Mouse (Mus musculus) forebrain, embryonic 11.5 days (tissue): Measurements from ENCODE around the gene Adi1. TPM values are rescaled to one million over a fixed set of nuclear protein-coding genes. Genes with fewer than 3 reads are reported as not detected.
A peak's percentile ranks its signal among the peaks of the same experiment; 100 is the strongest.

ENCODE experiments used
- ATAC-seq: fragments of 200-750 bp; cut with Nextera tagmentation; replicated peaks from 2 replicates; pipeline ENCODE4 v1.8.0; 2017; ENCODE audit warnings: moderate TSS enrichment; ENCODE audit not compliant: low FRiP score
- DNase-seq: peaks from one replicate; pipeline ENCODE4 v3.0.0-alpha.2; 2017; ENCODE audit warnings: low spot score
- H3K27ac ChIP-seq: fragments of 300-500 bp; sonication (generic); 2 replicates; pipeline ENCODE4 v1.5.1; 2014; ENCODE audit warnings: low read depth, low read length
- H3K27me3 ChIP-seq: fragments of 300-500 bp; sonication (generic); 2 replicates; pipeline ENCODE4 v1.6.1; 2014; ENCODE audit warnings: mild to moderate bottlenecking, low read length, mixed read lengths; ENCODE audit not compliant: control insufficient read depth, insufficient read depth
- H3K36me3 ChIP-seq: fragments of 300-500 bp; sonication (generic); 2 replicates; pipeline ENCODE4 v1.6.1; 2014; ENCODE audit warnings: mild to moderate bottlenecking, low read length, moderate library complexity, mixed read lengths; ENCODE audit not compliant: control insufficient read depth, insufficient read depth
- H3K4me1 ChIP-seq: fragments of 300-500 bp; sonication (generic); replicated peaks from 2 replicates; pipeline ENCODE4 v1.6.1; 2014; ENCODE audit warnings: low read length, mixed read lengths; ENCODE audit not compliant: control insufficient read depth, insufficient read depth
- H3K4me2 ChIP-seq: fragments of 300-500 bp; sonication (generic); 2 replicates; pipeline ENCODE4 v1.6.1; 2014; ENCODE audit warnings: low read depth, mild to moderate bottlenecking, low read length, moderate library complexity, mixed read lengths; ENCODE audit not compliant: severe bottlenecking
- H3K4me3 ChIP-seq: fragments of 300-500 bp; sonication (generic); 2 replicates; pipeline ENCODE4 v1.5.1; 2014; ENCODE audit warnings: low read depth, low read length
- H3K9ac ChIP-seq: fragments of 300-500 bp; sonication (generic); 2 replicates; pipeline ENCODE4 v1.6.1; 2014; ENCODE audit warnings: low read length
- H3K9me3 ChIP-seq: fragments of 300-500 bp; sonication (generic); 2 replicates; pipeline ENCODE4 v1.6.1; 2016; ENCODE audit warnings: low read length, mixed read lengths; ENCODE audit not compliant: control insufficient read depth
- WGBS: fragments of 180-500 bp; shearing (Covaris S2); extraction: QIAGEN DNeasy Blood & Tissue Kit; methylation state at CpG from one replicate; pipeline ENCODE4 v1.1.7; 2014; 5-methylcytosine and 5-hydroxymethylcytosine counted together
- polyA plus RNA-seq: library from polyadenylated mRNA; unstranded; fragments of >200 nt; fragmentation: Nextera tagmentation; extraction: Ambion mirVana; gene quantifications from 2 replicates; pipeline ENCODE4 v1.2.1, GENCODE M21; 2014

Gene Adi1
- 54.6 and 56.9 TPM in 2 replicates for polyA plus RNA-seq

- peak within 1 kb of the TSS; percentile 49 for H3K4me2 ChIP-seq
- peak within 1 kb of the TSS; percentile 48 for H3K4me3 ChIP-seq
- no peaks in the 10 kb centered on the region for H3K9me3 ChIP-seq
- no peaks in the 10 kb centered on the region; the same call in 1 of the 2 replicates for H3K36me3 ChIP-seq
- 3% methylated on average over 53 of the region's 53 CpGs for WGBS
- DNase-seq, result peak; percentile 94
- peak within 1 kb of the TSS; percentile 72 for H3K27ac ChIP-seq
- H3K9ac ChIP-seq, result peak within 1 kb of the TSS; percentile 52
- H3K4me1 ChIP-seq, result peaks cover 6% of the 10 kb centered on the region
- peak; percentile 95 for ATAC-seq
- no peaks in the 10 kb centered on the region for H3K27me3 ChIP-seq
These were observed at the start of gene Adi1 for GRCm38 (mm10) chr12:28675121-28675924. Gene Adi1 (plus strand): TSS chr12:28675231.

- Histone ChIP-seq H3K27me3 (no peaks in the 10 kb centered on the region), H3K27ac (no peak overlapping the region), H3K4me3 (no peak overlapping the region), H3K36me3 (peaks cover 11% of the 10 kb centered on the region; the same call in 1 of the 2 replicates), H3K4me1 (no peaks in the 10 kb centered on the region), H3K9ac (no peak overlapping the region), H3K9me3 (no peaks in the 10 kb centered on the region), H3K4me2 (no peak overlapping the region)
- no peak for DNase-seq
- WGBS, result 84% methylated on average over 7 of the region's 7 CpGs
- ATAC-seq, result no peak
These were observed 49.6 kb upstream of the Adi1 start for GRCm38 (mm10) chr12:28625407-28625806.

DNA sequence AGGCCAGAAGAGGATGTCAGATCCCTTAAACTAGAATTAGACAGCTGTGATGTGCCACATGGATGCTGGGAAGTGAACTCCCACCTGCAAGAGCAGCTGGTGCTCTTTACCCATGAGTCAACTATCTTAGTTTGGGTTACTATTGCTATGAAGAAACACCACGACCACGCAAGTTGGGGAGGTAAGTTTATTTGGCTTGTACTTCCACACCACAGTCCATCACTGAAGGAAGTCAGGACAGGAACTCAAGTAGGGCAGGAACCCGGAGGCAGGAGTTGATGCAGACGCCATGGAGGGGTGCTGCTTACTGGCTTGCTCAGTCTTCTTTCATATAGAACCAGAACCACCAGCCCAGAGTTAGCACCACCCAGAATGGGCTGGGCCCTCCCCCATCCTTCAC, 47.9 kb upstream of the Adi1 start:
- 84% methylated on average over 4 of the region's 4 CpGs for WGBS
- Histone ChIP-seq H3K4me1 (no peaks in the 10 kb centered on the region), H3K27me3 (no peaks in the 10 kb centered on the region), H3K27ac (no peak overlapping the region), H3K4me2 (no peak overlapping the region), H3K9ac (no peak overlapping the region), H3K9me3 (no peaks in the 10 kb centered on the region), H3K4me3 (no peak overlapping the region), H3K36me3 (peaks cover 23% of the 10 kb centered on the region)
- ATAC-seq (no peak), DNase-seq (no peak)

DNA sequence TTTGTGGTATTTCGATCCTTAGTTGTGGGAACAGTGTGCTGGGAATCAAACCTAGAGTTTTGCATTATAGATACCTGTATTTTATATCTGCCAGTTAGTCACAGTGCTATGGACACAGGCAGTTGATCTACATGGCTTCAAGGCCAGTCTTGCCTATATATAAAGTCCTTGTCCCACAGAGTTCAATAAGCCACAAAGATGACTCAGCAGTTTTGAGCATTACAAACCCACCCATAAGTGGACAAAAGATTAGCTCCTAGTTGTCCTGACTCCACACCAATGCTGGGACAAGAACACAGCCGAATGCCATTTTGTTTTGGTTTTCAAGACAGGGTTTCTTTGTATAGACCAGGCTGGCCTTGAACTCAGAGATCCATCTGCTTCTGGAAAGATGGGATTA, 46.6 kb upstream of the Adi1 start:
- DNase-seq, result no peak
- no peaks in the 10 kb centered on the region for H3K27me3 ChIP-seq

GRCm38 (mm10) chr12:28635058-28635534, 39.9 kb upstream of the Adi1 start:
- Histone ChIP-seq H3K9ac (peak overlapping the region; percentile 98), H3K4me1 (peaks cover 6% of the 10 kb centered on the region), H3K27me3 (no peaks in the 10 kb centered on the region), H3K4me2 (peak overlapping the region; percentile 68), H3K27ac (peak overlapping the region; percentile 75; the same call in 1 of the 2 replicates), H3K9me3 (no peaks in the 10 kb centered on the region), H3K4me3 (peak overlapping the region; percentile 92), H3K36me3 (peaks cover 30% of the 10 kb centered on the region)
- WGBS, result 2% methylated on average over 23 of the region's 23 CpGs
- ATAC-seq, result peak; percentile 19; the same call in 1 of the 2 replicates
- no peak for DNase-seq

More for the DNA sequence above, 46.6 kb upstream of the Adi1 start:
- Histone ChIP-seq H3K9me3 (no peaks in the 10 kb centered on the region), H3K27ac (no peak overlapping the region), H3K36me3 (peaks cover 36% of the 10 kb centered on the region), H3K4me1 (peaks cover 1% of the 10 kb centered on the region; the same call in 1 of the 2 replicates), H3K4me3 (no peak overlapping the region), H3K4me2 (no peak overlapping the region), H3K9ac (no peak overlapping the region)
- WGBS, result 89% methylated on average over 2 of the region's 2 CpGs
- no peak for ATAC-seq

GRCm38 (mm10) chr12:28635535-28636476, 39.2 kb upstream of the Adi1 start, which contains the start of gene Rps7:
Gene Rps7 (minus strand): TSS chr12:28635953.
- Histone ChIP-seq H3K9ac (peak within 1 kb of the TSS; percentile 98), H3K9me3 (no peaks in the 10 kb centered on the region), H3K4me2 (peak within 1 kb of the TSS; percentile 68), H3K4me3 (peak within 1 kb of the TSS; percentile 92), H3K27me3 (no peaks in the 10 kb centered on the region), H3K4me1 (peaks cover 6% of the 10 kb centered on the region), H3K36me3 (peaks cover 23% of the 10 kb centered on the region), H3K27ac (peak within 1 kb of the TSS; percentile 75)
- peak; percentile 96 for ATAC-seq
- WGBS, result 7% methylated on average over 69 of the region's 69 CpGs
- peak; percentile 93 for DNase-seq

GRCm38 (mm10) chr12:28636543-28636942, 38.5 kb upstream of the Adi1 start:
- no peaks in the 10 kb centered on the region for H3K9me3 ChIP-seq
- WGBS, result 89% methylated on average over 6 of the region's 6 CpGs
- H3K36me3 ChIP-seq, result peaks cover 20% of the 10 kb centered on the region
- no peaks in the 10 kb centered on the region for H3K27me3 ChIP-seq
- ATAC-seq (no peak), DNase-seq (no peak)
- H3K4me2 ChIP-seq, result no peak overlapping the region
- H3K9ac ChIP-seq, result no peak overlapping the region
- H3K4me1 ChIP-seq, result peaks cover 6% of the 10 kb centered on the region
- no peak overlapping the region for H3K27ac ChIP-seq
- peak overlapping the region; percentile 92 for H3K4me3 ChIP-seq

- H3K27me3 ChIP-seq, result no peaks in the 10 kb centered on the region; the same call in 1 of the 2 replicates
- ATAC-seq, result no peak
- no peak for DNase-seq
These were observed 36.3 kb upstream of the Adi1 start for GRCm38 (mm10) chr12:28638778-28639177.

More at GRCm38 (mm10) chr12:28638778-28639177, 36.3 kb upstream of the Adi1 start:
- Histone ChIP-seq H3K4me1 (peaks cover 4% of the 10 kb centered on the region), H3K9me3 (no peaks in the 10 kb centered on the region), H3K4me2 (no peak overlapping the region), H3K4me3 (no peak overlapping the region), H3K9ac (no peak overlapping the region), H3K27ac (no peak overlapping the region), H3K36me3 (no peaks in the 10 kb centered on the region; the same call in 1 of the 2 replicates)
- WGBS, result 65% methylated on average over 2 of the region's 2 CpGs
